Mouse (Mus musculus): Measurements from ENCODE around the gene Mark4. TPM values are rescaled to one million over a fixed set of nuclear protein-coding genes. Genes with fewer than 3 reads are reported as not detected.

Gene Mark4
- polyA plus RNA-seq, 1 experiment from 2014 or later = 9.3 TPM

GRCm38 (mm10) chr7:19381377-19382165 lies 77.0 kb downstream of the Mark4 start, which contains the start of gene Ercc2:
Gene Ercc2, plus strand, starts transcription at chr7:19382010.
- no peak within 1 kb of the TSS; the same call in 1 of the 2 replicates for H3K27ac ChIP-seq

DNA sequence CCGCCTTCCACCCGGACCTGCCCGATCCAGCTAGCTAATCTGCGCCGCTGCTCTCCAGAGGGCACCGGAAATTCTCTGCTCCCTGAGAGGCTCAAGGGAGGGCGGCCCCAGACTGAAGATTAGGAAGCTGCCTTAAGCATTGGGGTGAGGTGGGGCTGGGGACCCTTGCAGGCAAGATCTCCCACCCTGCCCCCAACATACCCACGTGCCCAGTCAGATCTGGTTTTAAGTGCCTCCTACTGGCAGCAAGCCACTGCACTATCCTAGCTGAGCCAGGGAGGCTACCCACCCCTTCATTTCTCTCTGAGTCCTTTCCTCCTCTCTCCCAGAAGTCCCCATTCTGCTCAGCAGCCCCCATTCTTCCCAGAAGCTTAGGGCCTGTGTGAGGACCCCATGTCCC lies 80.6 kb downstream of the Mark4 start:
- 72% methylated on average over 8 of the region's 8 CpGs for WGBS
- no peak overlapping the region for H3K4me2 ChIP-seq
- no peak overlapping the region for H3K4me3 ChIP-seq
- peaks cover 9% of the 10 kb centered on the region for H3K4me1 ChIP-seq
- no peak overlapping the region for H3K27ac ChIP-seq
- H3K27me3 ChIP-seq = no peaks in the 10 kb centered on the region
- H3K9me3 ChIP-seq = no peaks in the 10 kb centered on the region
- no peak overlapping the region for H3K9ac ChIP-seq
- H3K36me3 ChIP-seq = peaks cover 20% of the 10 kb centered on the region
- ATAC-seq (ENCODE audit: insufficient number of reproducible peaks, low FRiP score, low TSS enrichment, low read depth) = no peak

More at GRCm38 (mm10) chr7:19381377-19382165, 77.0 kb downstream of the Mark4 start, which contains the start of gene Ercc2:
- H3K4me2 ChIP-seq = peak within 1 kb of the TSS; percentile 74
- peak within 1 kb of the TSS; percentile 90 for H3K4me3 ChIP-seq
- no peaks in the 10 kb centered on the region for H3K9me3 ChIP-seq
- H3K27me3 ChIP-seq = no peaks in the 10 kb centered on the region
- H3K36me3 ChIP-seq = peaks cover 33% of the 10 kb centered on the region
- peaks cover 21% of the 10 kb centered on the region for H3K4me1 ChIP-seq
- ATAC-seq (ENCODE audit: insufficient number of reproducible peaks, low FRiP score, low TSS enrichment, low read depth) = peak; percentile 90
- WGBS = 6% methylated on average over 48 of the region's 48 CpGs
- peak within 1 kb of the TSS; percentile 74 for H3K9ac ChIP-seq

- Histone ChIP-seq H3K4me2 (no peak overlapping the region), H3K27me3 (no peaks in the 10 kb centered on the region), H3K4me3 (no peak overlapping the region), H3K27ac (no peak overlapping the region), H3K4me1 (no peaks in the 10 kb centered on the region), H3K9ac (no peak overlapping the region), H3K9me3 (no peaks in the 10 kb centered on the region), H3K36me3 (peaks cover 24% of the 10 kb centered on the region)
- ATAC-seq (ENCODE audit: insufficient number of reproducible peaks, low FRiP score, low TSS enrichment, low read depth) = no peak
- WGBS = 88% methylated on average over 4 of the region's 4 CpGs
Observed at GRCm38 (mm10) chr7:19376019-19376418, 82.6 kb downstream of the Mark4 start.

GRCm38 (mm10) chr7:19375368-19375767 lies 83.3 kb downstream of the Mark4 start:
- no peak overlapping the region for H3K9ac ChIP-seq
- H3K4me1 ChIP-seq = no peaks in the 10 kb centered on the region
- no peak for ATAC-seq (ENCODE audit: insufficient number of reproducible peaks, low FRiP score, low TSS enrichment, low read depth)
- H3K27me3 ChIP-seq = no peaks in the 10 kb centered on the region
- peaks cover 24% of the 10 kb centered on the region for H3K36me3 ChIP-seq
- no peaks in the 10 kb centered on the region for H3K9me3 ChIP-seq
- H3K4me2 ChIP-seq = no peak overlapping the region
- WGBS = 81% methylated on average over 18 of the region's 18 CpGs
- H3K4me3 ChIP-seq = no peak overlapping the region
- H3K27ac ChIP-seq = no peak overlapping the region

MicroRNAs encoded within 50 kb of the gene (microRNA counts, 519-probe panel; counts per million panel counts)
- not detected for microRNA mmu-miR-343

Small RNA genes lying within 50 kb of the gene (microRNA-seq; reads per million reads assigned to microRNA genes)
- gene Mir343 = not detected

Other genes starting within 250 kb of the Mark4 start
- gene Gpr4, start 246.3 kb downstream of the Mark4 start, polyA plus RNA-seq (2015; fragmentation: Nextera tagmentation; extraction: Ambion mirVana) = 2.4 and 3.0 TPM in 2 replicates
- gene Opa3, start 230.5 kb downstream of the Mark4 start, polyA plus RNA-seq (2015; fragmentation: Nextera tagmentation; extraction: Ambion mirVana) = 28.4 and 31.5 TPM in 2 replicates
- 73.8 and 84.0 TPM in 2 replicates for gene Vasp, start 187.0 kb downstream of the Mark4 start, polyA plus RNA-seq (2015; fragmentation: Nextera tagmentation; extraction: Ambion mirVana)
- 0.16 and 0.19 TPM in 2 replicates for gene Ppm1n, start 178.8 kb downstream of the Mark4 start, polyA plus RNA-seq (2015; fragmentation: Nextera tagmentation; extraction: Ambion mirVana)
- 21.4 and 48.2 TPM in 2 replicates for gene Rtn2, start 176.2 kb downstream of the Mark4 start, polyA plus RNA-seq (2015; fragmentation: Nextera tagmentation; extraction: Ambion mirVana)
- gene Fosb, start 148.8 kb downstream of the Mark4 start, polyA plus RNA-seq (2015; fragmentation: Nextera tagmentation; extraction: Ambion mirVana) = 0.29 and 0.41 TPM in 2 replicates
- gene Ercc1, start 114.0 kb downstream of the Mark4 start, polyA plus RNA-seq (2015; fragmentation: Nextera tagmentation; extraction: Ambion mirVana) = 75.7 and 75.9 TPM in 2 replicates
- 32.9 and 34.2 TPM in 2 replicates for gene Cd3eap, start 99.3 kb downstream of the Mark4 start, polyA plus RNA-seq (2015; fragmentation: Nextera tagmentation; extraction: Ambion mirVana)
- 20.0 and 24.8 TPM in 2 replicates for gene Ppp1r13l, start 99.1 kb downstream of the Mark4 start, polyA plus RNA-seq (2015; fragmentation: Nextera tagmentation; extraction: Ambion mirVana)
- gene Ercc2, start 76.8 kb downstream of the Mark4 start, polyA plus RNA-seq (2015; fragmentation: Nextera tagmentation; extraction: Ambion mirVana) = 14.0 and 14.9 TPM in 2 replicates
- 37.5 and 37.6 TPM in 2 replicates for gene Klc3, start 54.7 kb downstream of the Mark4 start, polyA plus RNA-seq (2015; fragmentation: Nextera tagmentation; extraction: Ambion mirVana)
- gene Ckm, start 54.0 kb downstream of the Mark4 start, polyA plus RNA-seq (2015; fragmentation: Nextera tagmentation; extraction: Ambion mirVana) = 139 and 815 TPM in 2 replicates
- 1.4 and 1.6 TPM in 2 replicates for gene Exoc3l2, start 4.5 kb upstream of the Mark4 start, polyA plus RNA-seq (2015; fragmentation: Nextera tagmentation; extraction: Ambion mirVana)
- gene Bloc1s3, start 49.5 kb upstream of the Mark4 start, polyA plus RNA-seq (2015; fragmentation: Nextera tagmentation; extraction: Ambion mirVana) = 1.8 and 2.0 TPM in 2 replicates
- 94.7 and 97.9 TPM in 2 replicates for gene Trappc6a, start 49.6 kb upstream of the Mark4 start, polyA plus RNA-seq (2015; fragmentation: Nextera tagmentation; extraction: Ambion mirVana)
- 1.7 and 2.5 TPM in 2 replicates for gene Nkpd1, start 59.0 kb upstream of the Mark4 start, polyA plus RNA-seq (2015; fragmentation: Nextera tagmentation; extraction: Ambion mirVana)
- 25.1 and 26.3 TPM in 2 replicates for gene Ppp1r37, start 104.3 kb upstream of the Mark4 start, polyA plus RNA-seq (2015; fragmentation: Nextera tagmentation; extraction: Ambion mirVana)
- gene Zfp296, start 118.5 kb upstream of the Mark4 start, polyA plus RNA-seq (2015; fragmentation: Nextera tagmentation; extraction: Ambion mirVana) = 1.00 and 1.1 TPM in 2 replicates
- 144 and 149 TPM in 2 replicates for gene Gemin7, start 118.8 kb upstream of the Mark4 start, polyA plus RNA-seq (2015; fragmentation: Nextera tagmentation; extraction: Ambion mirVana)
- 49.6 and 49.8 TPM in 2 replicates for gene Clasrp, start 145.7 kb upstream of the Mark4 start, polyA plus RNA-seq (2015; fragmentation: Nextera tagmentation; extraction: Ambion mirVana)
- 11.8 and 14.1 TPM in 2 replicates for gene Relb, start 170.6 kb upstream of the Mark4 start, polyA plus RNA-seq (2015; fragmentation: Nextera tagmentation; extraction: Ambion mirVana)
- 73.4 and 73.8 TPM in 2 replicates for gene Clptm1, start 206.2 kb upstream of the Mark4 start, polyA plus RNA-seq (2015; fragmentation: Nextera tagmentation; extraction: Ambion mirVana)
- 1.8 and 2.7 TPM in 2 replicates for gene Apoc2, start 219.1 kb upstream of the Mark4 start, polyA plus RNA-seq (2015; fragmentation: Nextera tagmentation; extraction: Ambion mirVana)
- not detected in 2 replicates for gene Gm44805, start 222.6 kb upstream of the Mark4 start, polyA plus RNA-seq (2015; fragmentation: Nextera tagmentation; extraction: Ambion mirVana)
- 0.41 TPM in 1 of 2 replicates, not detected in the other for gene Apoc4, start 222.7 kb upstream of the Mark4 start, polyA plus RNA-seq (2015; fragmentation: Nextera tagmentation; extraction: Ambion mirVana)
- gene Apoc1, start 233.8 kb upstream of the Mark4 start, polyA plus RNA-seq (2015; fragmentation: Nextera tagmentation; extraction: Ambion mirVana) = 46.2 and 57.9 TPM in 2 replicates
- 409 and 468 TPM in 2 replicates for gene Apoe, start 240.4 kb upstream of the Mark4 start, polyA plus RNA-seq (2015; fragmentation: Nextera tagmentation; extraction: Ambion mirVana)

Data from limb, embryonic 15.5 days (tissue).